Mouse (Mus musculus) kidney, adult 18-20 months (tissue): ENCODE measurements around the gene Hoga1.

Experiments used
- DNase-seq: peaks from one replicate; pipeline ENCODE4 v3.0.0; 2021

Hoga1 gene

DNA sequence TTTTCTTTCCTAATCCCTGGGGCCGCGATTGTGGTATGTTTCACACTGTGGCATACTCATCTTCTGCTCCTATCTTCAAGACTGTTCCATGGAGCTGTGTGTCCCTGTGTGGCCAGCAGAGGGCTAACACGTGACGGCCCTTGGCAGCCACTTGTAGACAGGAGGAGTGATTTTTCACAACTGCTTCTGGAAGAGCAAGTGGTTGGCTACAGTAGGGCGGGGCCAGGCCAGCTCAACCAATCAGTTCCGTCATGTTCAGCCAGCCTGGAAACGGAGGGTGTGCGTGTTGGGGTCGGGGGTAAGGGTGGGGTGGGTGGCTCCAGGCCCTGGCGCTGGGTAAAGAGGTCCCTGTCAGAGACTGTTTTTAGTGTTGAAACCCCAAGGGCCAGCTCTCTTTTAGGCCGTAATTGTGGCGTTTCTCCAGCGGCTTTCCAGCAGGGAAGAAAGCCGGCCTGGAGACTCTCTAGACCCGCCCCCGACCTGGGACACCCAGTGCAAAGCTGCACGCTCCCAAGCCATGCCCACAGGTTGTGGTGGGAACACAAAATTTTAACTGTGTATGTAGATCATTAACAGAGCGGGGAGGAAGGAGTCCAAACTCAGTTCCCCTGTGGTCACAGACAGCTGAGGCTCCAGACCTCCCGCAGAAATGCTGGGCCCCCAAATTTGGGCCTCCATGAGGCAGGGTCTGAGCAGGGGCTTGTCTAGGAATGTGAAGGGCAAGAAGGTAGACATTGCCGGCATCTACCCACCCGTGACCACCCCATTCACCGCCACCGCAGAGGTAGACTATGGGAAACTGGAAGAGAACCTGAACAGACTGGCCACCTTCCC, at the start of gene Hoga1:
Hoga1 (plus strand) TSS at position 342 of the 834 bp plus-strand sequence.
- peak; percentile 88 for DNase-seq

DNA sequence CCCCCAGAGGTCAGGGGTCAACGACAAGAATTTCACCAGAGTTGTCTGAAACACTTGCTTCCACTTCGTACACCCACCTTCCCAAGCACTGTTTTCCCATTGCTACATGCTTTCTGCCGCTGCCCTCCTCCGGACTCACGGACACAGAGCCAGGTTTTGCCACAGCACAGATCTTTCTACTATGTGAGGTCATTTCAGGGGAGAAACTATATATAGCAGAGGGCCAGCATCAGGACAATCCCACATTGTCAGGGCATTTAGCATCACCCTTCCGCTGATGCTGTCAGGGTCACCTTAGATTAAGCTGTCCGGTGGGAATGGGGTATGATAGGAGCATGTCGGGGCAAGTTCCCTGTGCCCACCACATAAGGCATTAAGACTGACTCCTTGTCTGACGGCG, 48.3 kb upstream of the Hoga1 start:
- no peak for DNase-seq

DNA sequence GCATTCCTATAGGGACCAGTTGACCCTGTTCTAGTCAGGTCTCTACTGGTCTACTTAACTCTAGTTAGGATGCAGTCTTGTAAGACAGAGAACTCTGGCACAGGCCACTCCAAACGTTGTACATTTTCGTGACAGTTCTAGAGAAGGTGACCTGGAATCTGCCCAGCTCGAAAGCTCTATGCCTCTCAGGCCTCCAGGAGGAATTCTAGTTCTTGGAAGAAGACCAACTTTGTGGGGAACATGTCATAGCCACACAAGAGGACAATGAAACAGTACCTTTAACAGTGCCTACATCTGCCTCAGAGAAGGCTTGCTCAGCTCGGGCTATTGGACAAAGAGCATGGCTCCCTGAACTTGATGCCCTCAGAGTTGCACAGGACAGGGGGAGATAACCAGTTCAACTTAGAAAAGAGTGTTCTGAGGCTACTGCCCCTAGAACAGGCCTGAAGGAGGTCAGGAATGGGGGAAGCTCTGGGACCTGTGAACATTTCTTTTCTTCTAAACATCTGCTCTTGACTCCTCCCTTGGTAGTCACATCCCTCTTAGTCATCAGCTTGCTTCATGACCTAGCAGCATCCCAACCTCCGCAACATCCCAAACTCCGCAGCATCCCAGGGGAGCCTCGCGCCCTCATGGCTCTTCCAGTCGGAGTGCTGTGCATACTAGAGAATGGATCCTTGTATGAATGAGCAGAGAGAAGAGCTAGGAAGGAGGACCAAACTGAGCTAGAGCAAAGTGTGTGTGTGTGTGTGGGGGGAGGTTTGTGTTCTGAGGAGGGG, 46.5 kb upstream of the Hoga1 start:
- DNase-seq = no peak

DNA sequence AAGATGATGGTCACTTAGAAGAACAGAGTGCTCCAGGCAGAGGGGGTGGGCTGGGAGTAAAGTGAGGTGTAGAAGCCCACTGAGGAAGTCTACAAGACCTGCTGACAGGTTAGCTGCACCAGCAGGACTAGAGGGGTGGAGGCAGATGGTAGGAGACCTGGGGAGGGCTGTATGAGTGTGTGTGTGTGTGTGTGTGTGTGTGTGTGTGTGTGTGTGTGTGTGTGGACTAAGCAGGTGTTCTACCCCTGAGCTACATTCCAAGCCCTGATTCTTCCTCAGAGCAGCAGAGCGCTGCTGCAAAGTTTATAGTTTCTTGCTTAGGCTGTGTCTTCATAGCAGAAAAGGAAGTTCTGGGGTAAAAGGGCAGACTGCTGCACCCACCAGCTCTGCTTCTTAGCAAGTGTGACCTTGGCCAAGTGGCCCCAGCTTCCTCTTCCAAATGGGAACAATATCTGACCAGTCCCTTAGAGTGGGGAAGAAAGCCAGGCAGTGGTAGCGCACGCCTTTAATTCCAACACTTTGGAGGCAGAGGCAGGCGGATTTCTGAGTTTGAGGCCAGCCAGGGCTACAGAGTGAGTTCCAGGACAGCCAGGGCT, 45.6 kb upstream of the Hoga1 start:
- no peak for DNase-seq

DNA sequence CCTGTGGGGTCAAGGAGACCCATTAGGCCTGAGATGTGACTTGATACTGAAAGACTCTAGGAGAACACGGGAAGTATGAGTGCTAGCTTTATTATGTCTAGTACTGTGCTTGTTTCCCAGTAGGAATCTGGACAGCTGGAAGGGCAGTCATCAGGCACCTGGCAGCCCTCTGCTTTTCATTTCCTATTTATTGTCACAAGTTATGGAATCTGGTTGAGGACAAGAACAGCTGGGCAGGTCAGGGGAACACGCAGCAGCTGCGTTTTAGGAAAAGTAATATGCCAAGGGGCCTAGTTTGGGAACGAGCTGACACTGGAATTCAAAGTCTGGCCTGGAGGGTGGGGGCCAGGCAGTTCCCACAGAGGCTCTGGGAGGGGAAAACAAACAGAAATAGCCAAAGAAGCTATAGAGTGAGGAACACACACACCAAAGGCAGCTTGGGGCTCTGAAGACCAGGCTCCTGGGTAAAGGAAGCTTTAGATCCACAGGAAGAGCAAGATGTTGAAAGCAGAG, 44.9 kb upstream of the Hoga1 start:
- DNase-seq = no peak

DNA sequence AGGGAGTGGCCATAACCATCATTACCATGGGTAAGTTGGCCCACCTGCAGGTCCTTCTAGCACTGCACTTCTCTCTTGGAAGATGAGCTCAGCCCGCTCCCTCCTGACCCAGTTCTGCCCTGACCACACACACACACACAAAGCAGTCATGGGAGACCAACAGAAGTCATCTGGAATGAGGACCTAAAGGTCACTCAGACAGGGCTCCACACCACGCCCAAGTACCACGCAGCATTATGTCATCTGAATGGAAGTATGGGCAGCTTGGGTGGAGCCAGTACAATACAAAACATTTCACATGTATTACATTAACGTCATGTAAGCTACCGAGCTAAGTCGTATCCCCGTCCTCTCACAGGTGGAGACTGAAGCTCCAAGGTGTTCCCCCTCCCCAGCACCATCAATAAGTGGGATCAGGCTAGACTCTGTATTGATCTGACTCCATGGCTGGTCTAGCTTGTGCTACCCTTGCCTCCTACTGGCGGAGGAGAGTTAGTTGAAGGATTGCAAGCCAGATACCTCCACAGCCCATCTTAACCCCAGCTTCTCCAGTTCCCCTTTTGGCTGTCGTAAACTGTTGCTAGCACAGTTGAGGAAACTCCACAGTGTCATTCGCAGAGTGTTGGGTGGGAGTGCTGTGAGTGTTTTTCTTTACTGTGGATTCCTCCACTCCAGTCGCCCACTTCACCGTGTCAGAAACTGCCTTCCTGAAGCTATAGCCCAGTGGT, 44.0 kb upstream of the Hoga1 start:
- DNase-seq = no peak

DNA sequence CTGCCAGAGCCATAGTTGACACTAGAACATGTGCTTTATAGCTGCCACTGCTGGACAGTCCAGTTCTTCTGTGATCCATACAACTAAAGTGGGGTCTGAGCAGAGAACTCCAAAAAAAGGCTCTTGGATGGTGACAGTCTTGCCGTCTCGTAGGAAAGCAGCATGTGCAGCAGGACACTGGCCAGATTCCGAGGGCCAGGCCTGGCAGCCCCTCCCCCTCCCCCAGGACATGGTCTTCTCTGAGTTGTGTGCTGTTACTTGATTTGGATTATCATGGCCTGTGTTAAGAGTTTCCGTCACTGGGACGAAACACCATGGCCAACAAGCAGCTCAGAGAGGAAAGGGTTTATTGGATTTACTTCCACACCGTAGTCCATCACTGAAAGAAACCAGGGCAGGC, 41.2 kb upstream of the Hoga1 start:
- DNase-seq = no peak

DNA sequence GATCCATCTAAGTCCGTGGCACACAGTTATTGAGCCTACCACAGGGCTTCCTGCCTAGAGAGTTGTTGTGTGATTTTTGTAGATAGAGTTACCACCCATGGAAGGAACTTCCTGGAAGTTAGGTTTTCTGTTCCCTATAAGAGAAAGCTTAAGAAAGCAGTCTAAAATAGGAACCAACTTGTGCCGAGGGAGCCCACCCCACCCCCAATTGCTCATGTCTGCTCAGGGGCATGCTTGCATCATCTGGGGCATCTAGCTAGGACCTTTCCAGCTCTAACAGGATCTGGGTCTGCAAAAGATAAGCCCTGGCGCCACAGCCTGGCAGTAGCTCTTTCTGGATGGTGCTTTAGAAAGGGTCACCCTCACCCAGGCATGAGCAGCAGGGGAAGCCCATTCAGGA, 39.8 kb upstream of the Hoga1 start:
- no peak for DNase-seq

DNA sequence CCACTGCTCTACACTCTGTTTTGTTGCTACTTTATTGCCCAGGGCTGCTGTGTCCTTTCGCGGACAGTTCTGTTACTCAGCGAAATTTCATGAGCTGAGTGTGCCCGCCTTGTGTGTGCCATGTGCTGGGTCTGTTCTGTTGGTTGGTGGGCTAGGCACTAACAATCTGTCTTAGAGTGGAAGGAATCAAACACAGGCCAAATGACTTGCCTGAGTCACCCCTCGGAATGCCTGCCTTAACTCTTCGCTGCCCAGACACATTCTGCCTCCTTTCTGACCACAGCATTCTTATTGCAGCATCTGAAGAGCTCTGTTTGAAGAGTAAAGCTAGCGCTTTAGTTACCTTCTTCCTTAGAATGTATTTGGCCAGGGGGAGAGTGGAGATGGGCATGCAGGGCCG, 38.8 kb upstream of the Hoga1 start:
- DNase-seq = no peak

DNA sequence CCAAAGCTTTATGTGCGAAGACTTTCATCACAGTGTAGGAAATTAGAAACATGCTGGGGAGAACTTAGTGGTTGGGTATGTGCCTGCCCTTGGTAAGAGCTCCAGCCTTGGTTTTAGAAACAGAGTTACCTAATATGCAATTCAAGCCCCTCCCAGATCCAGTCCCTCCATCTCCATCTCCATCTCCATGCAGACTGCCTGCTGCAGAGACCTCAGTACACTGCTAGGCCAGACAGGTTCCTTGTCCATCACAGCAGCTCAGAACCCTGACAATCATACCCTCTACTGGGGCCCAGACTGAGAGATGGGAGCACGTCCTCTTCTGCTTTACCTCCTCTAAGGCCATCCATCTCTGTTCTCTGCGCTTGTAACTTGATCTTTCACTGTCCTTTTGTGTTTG, 36.8 kb upstream of the Hoga1 start:
- no peak for DNase-seq

DNA sequence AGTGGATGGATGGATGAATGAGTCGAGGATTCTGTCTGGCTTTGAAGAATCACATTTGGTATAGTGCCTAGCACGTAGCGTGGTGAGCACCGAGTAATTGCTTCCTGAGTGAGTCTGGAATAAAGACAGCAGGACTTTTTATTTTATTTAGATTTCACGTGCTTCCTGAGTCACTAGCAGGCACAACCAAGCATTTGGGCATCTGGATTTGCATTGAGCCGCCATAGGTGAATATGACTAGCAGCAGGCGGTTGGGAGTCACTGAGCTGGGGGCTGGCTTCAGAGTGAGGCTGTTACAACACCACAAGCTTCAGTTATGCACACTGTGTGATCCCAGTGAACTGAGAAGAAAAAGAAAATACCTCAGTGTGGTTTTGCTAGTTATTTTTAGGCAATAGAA, 36.3 kb upstream of the Hoga1 start:
- no peak for DNase-seq

DNA sequence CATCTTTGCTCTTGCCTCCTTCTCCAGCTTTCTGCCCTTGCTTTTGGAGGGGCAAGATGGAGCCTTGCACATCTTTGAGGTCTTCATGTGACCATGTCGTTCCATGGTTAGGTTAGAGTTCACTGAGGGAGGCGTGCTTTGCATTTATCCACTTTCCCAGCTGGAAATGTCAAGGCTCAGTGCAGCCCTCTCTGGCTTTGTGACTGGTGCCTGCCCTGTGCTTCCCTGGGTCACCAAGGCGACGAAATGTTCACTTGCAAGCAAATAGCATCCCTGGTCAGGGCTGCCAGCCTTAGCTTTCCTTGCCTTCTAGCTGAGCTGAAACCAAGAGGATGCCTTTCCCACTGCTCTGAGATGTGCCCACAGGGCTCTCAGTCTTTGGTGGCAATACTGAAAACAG, 35.0 kb upstream of the Hoga1 start:
- DNase-seq = no peak

DNA sequence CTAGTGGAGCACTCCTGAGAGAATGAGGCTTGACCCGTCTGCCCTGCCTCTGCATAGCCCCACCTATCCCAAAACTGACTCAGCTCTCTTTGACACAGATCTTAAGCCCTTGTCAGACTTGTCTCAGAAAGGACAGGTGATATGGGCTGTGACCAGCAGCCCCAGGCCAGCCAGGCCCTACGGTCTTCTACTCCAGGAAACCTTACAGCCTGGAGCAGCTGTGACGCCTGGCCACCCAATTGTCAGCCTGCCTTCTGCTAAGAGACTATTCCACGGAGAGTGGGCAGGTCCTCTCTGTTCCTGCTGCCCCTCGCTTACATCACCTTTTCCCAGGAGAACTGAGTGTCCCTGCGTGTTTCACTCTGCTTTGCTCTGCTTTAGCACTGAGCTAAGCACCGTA, 34.3 kb upstream of the Hoga1 start:
- no peak for DNase-seq

DNA sequence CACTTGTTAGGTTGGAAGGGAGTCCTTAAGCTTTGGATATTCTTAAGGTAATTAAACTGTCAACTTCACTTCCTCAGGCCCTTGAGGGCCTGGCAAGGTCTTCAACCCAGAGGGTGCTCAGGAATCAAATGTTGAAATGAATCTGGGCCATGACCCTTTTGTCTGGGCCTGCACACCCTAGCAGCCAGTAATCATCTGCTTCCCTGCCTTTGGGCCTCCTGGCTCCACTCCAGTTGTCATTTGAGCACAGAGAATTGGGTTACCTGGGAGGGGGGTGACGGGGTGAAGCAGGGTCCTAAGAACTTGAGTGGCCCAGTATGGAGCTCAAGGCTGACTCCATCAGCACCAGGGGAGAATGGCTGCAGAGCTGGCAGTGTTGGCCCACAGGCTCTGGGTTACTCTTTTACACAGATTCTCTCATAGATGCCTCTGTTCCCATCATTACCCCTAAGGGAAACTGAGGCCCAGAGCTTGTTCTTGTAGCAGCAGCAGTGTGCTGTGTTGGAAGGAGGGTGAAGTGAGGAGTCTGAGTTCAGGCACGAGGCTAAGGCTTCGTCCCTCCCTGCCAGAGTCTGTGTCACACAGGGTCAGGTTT, 31.1 kb upstream of the Hoga1 start:
- no peak for DNase-seq

DNA sequence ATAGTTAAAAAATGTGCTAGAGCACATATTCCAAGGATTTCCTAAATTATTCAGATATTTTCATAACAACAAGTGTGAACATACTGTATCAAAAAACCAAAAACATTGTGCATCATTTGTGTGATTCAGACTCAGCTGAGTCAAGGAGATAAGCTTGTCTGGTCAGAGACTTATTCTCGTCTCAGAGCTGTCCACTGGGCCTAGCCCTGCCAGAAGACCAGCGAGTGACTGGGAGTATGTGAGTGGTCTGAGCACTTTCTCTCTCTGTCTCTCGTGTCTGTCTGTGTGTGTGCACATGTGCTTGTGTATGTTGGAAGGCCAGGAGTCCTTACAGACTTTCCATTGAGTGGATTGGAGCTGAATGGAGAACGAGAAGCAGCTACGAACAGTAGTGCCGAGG, 30.4 kb upstream of the Hoga1 start:
- DNase-seq = no peak

DNA sequence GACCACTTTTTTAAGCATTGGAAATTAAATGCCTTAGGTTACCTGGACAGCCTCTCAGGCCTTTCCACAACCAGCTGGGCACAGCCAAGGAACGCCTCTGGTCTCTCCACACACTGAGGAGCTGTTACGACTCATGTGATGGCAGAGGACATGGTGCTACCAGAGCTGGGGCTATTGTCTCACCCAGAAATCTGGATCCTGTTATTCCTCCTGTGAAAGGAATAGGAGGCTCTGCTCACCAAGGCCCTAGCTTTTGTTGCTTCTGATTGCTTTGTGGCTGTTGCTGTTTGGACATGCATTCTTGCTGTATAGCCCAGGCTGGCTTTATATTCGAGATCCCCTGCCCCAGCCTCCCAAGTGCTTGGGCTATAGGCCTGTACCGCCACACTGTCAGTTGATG, 29.2 kb upstream of the Hoga1 start:
- DNase-seq = no peak

DNA sequence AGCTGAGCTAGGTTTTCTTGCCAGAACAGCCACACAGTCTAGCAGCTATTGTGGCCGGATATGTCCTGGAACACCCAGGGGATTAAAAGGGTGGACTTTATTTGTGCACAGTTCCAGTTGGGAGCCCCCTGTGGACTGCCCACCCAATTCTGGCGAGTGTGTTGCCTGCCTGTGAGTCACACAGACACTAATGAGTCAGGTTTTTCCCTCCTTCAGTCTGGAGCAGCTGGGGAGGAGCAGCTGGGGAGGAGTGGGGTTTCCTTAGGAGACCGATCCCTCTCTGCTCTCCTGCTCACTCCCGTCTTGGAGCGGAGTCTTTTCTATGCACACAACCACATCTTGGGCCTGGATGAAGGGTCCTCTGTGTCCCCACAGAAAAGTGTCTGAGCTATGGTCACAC, 28.6 kb upstream of the Hoga1 start:
- no peak for DNase-seq

DNA sequence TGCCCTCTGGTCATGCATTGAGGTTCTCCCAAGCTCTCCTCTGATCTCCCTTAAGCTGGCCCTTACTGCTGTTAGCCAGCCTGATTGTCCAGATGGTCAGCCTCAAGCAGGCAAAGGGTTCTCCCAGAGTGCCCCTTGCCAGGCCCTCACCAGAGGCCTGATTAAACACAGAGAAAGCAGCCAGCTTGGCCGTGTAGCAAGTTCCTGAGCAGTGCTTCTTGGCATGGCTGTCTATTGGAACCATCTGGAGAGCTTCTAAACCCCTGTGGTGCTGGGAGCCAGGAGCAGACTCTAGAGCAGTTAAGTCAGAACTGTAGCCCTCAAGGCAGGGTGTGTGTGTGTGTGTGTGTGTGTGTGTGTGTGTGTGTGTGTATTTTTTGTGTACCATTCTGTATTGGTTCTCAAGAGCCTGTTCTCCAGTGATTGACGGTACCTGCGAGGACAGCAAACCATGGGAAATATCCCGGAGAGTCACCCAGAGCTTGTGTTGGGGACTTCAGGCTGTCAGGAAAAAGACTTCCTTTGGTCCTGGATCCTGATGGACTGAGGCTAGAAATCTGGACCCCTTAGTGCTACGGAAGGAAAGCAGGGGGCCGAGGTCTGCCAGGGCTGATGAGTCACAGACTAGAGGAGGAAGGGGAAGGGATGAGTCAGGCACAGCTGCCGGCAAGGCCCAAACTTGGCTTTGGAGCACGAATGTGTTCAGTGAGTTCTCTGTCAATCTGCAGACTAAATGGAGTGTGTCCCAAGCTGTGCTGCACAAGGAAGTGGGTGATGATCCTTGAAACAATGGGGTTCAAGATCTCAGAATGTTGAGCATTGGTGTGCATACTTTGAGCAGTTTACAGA, 27.8 kb upstream of the Hoga1 start:
- no peak for DNase-seq

DNA sequence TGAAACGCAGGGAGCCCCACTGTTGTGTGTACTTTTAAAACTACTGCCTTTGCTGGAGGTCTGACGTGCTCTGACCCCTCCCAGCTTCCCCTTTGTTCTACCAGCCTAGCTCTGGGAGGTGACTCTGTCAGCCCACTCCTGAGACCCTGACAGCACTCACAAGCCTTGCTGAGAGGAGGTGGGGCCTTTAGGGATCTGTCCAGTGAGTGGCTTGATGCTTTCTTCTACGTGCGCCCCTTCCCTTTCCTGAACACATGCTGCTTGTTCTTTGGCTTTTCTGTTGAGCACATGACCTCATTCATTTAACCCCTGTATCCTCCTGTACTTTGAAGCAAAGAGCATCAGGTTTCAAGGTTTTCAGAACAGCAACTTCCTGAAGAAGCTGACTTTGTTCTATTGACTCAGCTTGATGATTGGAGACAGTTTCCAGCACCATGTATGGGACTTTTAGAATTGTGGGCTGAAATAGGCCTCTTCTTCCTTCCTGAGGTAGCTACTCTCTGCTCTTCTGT, 26.3 kb upstream of the Hoga1 start:
- no peak for DNase-seq

DNA sequence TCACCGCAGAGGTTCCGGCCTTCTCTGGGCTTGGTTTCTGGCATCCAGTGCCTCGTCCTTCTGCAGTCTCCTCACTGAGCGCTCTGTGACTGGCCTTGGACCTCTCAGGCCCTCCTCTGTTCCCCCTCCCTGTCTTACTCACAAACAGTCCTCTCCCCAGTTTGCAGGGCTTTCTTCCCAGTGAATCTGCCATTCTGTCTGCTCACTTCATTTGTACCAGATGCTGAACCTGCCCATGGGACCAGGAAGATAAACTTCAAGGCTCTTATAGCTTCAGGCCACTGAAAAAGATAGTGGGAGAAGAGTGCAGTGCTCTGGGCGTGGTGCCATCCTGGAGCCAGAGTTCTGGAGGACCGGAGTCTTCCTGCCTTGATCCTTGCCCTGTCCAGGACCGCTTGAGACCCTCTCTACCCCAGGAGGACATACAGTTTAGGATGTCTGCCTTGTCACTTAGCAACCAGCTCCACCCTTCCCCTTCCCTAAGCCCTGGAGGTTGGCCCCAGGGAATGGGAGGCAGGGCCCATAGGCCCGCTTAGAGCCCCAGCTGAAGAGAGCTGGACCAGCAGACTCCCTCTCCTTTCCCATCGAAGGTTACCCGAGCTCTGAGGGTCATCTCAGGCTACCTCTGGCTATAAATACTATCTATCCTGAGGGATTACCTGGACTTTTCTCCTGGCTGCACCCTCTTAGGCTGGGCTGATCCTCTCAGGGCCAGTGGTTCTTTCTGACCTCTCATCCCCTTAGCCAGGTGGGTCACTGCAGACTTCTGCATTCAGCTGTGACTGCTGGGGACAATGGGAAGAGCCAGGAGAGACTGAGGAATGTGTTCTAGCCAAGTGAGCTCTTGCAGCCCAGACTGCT, 23.5 kb upstream of the Hoga1 start:
- no peak for DNase-seq

DNA sequence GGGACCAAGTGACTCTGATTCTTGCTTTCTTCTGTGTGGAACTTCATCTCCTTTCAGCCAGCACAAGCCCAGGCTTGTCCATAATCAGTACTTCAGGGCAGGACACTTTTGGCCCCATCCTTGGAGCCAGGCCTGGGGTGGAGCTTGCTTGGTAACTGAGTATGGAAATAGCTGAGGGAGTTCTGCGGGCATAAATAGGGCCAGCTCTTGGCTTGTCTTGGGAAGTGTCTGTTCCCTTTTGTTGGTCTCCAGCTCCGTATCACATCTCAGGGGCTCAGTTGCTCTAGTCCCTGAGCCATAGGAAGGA, 22.9 kb upstream of the Hoga1 start:
- no peak for DNase-seq
